Mouse (Mus musculus): ENCODE measurements around the gene Dnajb5.
"Not testable (repeated sequence)": the region's sequence is repeated elsewhere in the genome, so short reads cannot be mapped to it uniquely, and the experiment has no call there.

The Dnajb5 gene

GRCm38 (mm10) chr4:42973868-42974267, 24.3 kb downstream of the Dnajb5 start:
- DNase-seq: no peak

GRCm38 (mm10) chr4:42978062-42978461, 28.4 kb downstream of the Dnajb5 start:
- no peak for DNase-seq

- DNase-seq: not testable (repeated sequence)
Observed at GRCm38 (mm10) chr4:42980467-42980866, 30.9 kb downstream of the Dnajb5 start.

GRCm38 (mm10) chr4:42988296-42988695, 38.7 kb downstream of the Dnajb5 start:
- DNase-seq: no peak

- DNase-seq: no peak
Observed at GRCm38 (mm10) chr4:42998022-42998421, 48.4 kb downstream of the Dnajb5 start.

GRCm38 (mm10) chr4:42999451-43000140, 50.0 kb downstream of the Dnajb5 start:
- DNase-seq: peak; percentile 83

GRCm38 (mm10) chr4:43000141-43000986, 50.8 kb downstream of the Dnajb5 start, which contains the start of gene Vcp:
Gene Vcp (minus strand): TSS chr4:43000507.
- DNase-seq: peak; percentile 99

- DNase-seq: no peak
Observed at GRCm38 (mm10) chr4:43001272-43001671, 51.7 kb downstream of the Dnajb5 start.

GRCm38 (mm10) chr4:43002756-43003439, 53.3 kb downstream of the Dnajb5 start:
- peak; percentile 68 for DNase-seq

GRCm38 (mm10) chr4:43004951-43005350, 55.3 kb downstream of the Dnajb5 start:
- DNase-seq: no peak

GRCm38 (mm10) chr4:43005765-43006164, 56.2 kb downstream of the Dnajb5 start:
- DNase-seq: peak; percentile 73
